Mouse (Mus musculus) heart, adult 2 months (tissue): ENCODE results near the gene Mfsd2a.

Source experiments
- CTCF ChIP-seq: fragments of 200-600 bp; IDR thresholded peaks from 2 replicates; pipeline ENCODE4 v1.8.1; 2022; ENCODE audit warnings: antibody characterized with exemption, mild to moderate bottlenecking, moderate library complexity
- POLR2A ChIP-seq: fragments of 200-500 bp; IDR thresholded peaks from 2 replicates; pipeline ENCODE4 v1.6.1; 2011; ENCODE audit warnings: mild to moderate bottlenecking, low read depth, low read length, control low read depth; ENCODE audit not compliant: insufficient read depth

DNA sequence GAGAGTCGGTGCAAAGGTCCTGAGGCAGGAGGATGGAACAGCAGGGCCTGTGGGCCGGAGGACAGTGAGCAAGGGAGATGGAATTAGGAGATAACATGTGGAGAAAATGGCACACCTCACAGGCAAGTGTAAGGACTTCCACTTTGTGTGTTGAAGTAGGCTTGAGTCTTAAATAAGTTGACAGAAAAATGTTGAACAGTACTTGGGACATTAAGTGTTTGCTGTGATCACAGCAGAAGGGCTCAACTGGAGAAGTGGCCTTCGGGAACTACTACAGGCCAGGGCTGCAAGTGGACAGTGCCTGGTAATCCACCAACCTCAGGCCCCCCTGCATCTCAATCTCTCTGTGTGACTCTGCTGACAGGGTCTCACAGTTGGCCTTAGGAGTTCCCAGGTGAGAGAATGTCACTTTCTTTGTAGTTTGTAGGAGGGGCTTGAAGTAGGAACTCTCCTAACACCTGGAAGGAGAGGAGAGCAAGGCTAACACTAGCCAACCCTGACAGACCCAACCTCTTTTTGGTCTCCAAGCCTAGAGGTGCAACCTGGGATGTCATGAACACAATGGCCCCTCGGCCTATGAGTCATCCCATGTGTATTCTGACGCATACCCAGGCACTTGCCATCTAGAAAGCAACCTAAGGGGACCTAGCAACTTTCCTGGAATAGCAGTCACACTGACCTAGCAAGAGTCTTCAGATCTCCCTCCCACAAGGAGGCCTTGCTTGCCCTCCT, 6.1 kb downstream of the Mfsd2a start:
- TF ChIP-seq CTCF, result no peak
- TF ChIP-seq POLR2A, result no peak
